Mouse (Mus musculus) frontal cortex, postnatal 10 days (tissue): Measurements from ENCODE around the gene Spred2.

ENCODE experiments used
- DNase-seq, 2 experiments: peaks; one replicate each; pipeline ENCODE4 v3.0.0; 2022; ENCODE audit warnings: low spot score in 2 of 2, mixed read lengths in 1 of 2

The Spred2 gene

GRCm38 (mm10) chr11:19984029-19984428, 59.9 kb downstream of the Spred2 start:
- no peak for DNase-seq

DNA sequence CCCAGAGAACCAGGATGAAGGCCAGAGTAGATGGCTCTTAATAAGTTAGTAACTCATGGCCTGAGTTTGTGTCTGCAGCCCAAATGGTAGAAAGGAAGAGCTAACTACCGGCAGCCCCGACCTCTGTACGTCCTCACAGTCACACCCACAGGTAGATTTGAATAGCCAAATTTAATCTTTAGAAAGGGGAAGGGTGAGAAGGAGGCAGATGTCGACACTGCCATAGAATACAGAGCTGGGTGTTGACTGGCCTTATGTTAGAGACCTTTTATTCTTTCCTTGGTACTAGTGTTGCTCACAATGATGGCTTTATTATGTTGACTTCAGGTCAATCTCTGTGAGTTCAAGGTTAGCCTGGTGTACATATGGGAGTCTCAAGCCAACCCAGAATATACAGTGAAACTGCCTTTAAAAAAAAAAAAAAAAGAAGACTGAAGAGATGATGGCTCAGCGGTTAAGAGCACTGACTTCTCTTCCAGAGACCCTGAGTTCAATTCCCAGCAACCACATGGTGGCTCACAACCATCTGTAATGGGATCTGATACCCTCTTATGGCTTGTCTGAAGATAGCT, 61.2 kb downstream of the Spred2 start:
- DNase-seq: no peak

DNA sequence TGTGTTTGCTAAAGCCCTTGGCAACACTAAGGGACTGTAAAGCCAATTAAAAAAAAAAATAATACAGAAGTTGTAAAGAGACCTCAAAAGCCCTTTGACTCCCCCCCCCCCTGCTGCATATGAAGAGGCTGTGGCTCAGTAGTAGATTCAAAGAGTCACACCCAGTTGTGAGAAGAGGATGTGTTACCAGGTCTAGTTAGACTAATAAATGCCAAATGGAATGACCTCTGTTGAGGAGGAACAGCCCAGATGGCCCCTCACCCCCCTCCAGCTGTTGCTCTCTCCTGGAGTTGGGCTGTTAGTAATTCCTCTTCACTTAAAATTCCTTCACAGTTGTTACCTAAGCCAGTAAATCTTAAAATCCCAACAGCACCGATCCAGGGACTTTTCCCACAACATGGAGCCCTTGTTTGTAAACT, 62.3 kb downstream of the Spred2 start:
- DNase-seq: no peak

DNA sequence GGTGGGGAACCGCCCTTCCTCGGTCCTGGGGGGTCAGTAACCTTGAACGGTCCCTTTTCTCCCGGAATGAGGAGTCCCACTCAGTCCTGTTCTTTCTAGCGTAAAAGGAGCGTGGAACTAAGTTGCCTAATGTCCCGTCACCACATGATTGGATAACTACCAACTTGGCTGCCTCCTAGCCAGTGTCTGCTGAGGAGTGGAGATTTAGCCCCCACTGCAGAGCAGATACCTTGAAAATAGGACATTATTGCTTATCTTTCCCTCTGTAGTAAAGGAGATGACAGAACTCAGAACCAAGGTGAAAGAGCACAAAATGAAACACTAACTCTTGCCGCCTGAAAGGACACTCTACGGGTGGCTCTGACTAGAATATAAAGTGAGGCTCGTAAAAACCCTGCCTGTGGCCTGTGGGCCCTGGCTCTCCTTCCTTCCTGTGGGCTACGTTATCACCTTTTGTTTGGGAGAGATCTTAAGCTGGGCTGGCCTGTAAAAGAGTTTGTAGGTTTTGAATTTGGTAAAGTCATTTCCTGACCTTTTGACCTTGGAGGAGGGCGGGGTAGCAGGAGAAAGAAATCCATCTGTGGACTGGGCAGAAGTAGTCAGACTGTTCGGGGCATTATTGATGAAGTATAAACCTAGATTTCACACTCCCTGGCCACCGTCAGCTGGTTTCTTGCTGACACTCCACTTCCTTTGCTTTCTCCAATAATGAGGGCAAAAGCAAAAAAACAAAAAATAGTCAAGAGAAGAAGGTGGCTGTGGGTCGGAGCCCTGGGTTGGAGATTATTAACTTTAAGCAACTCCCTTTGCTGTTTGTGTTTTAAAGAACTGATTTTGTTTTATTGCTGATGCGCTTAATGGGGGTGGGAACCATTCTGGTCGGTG, 62.9 kb downstream of the Spred2 start:
- DNase-seq: no peak

- no peak for DNase-seq
Observed at GRCm38 (mm10) chr11:19987756-19988091, 63.5 kb downstream of the Spred2 start.

DNA sequence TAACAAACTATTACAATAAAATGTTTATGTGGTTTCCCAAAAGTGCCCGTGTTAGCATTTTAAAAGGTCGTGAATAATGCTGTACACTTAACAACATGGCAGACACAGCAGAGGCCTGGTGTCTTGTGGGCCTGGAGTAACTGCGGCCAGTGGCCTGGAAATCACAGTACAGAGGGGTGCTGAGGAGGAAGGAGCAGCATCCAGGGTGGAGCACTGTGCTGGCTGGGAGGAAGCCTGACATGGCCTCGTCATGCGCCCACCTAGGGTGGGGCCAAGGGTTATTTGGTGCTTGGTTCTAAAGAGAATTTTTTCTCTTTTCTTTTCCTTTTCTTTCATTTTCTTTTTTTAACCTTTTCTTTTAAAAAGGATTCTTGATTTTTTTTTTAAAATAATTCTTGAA, 64.0 kb downstream of the Spred2 start:
- DNase-seq: no peak

- no peak for DNase-seq
Observed at GRCm38 (mm10) chr11:19988631-19989030, 64.5 kb downstream of the Spred2 start.

DNA sequence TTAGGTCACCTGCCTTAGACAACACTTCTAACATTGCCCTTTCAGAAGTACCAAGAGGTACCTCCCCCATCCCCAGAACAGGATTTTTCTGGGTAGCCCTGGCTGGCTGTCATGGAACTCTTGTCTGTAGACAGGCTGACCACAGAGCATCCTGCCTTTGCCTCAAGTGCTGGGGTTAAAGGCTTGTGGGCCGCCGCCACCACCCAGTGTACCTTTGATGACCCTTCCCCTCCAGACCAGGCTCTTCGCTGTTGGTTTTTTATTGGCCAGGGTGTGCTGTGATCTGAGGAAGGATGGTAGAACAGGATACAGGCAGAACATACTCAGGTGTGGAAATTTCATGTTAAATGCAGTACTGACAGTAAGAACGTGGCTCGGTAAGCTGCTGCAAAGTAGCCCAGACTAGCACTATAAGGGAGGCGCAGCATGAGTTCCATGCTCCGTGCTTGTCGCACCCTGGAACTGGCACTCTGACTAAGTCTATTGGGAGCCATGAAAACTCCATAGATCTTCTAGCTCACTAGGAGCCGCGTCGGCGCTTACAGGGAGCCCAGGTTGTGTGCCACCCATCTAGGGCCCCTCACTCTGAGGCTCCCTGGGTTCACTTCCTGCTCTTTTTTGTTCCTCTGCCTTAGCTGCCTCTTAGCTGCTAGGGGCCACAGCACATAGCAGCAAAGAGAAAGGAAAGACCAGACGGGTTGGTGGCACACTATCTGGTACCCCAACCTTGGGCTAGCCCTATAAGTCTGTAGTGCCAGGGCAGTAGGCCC, 65.2 kb downstream of the Spred2 start:
- no peak for DNase-seq

DNA sequence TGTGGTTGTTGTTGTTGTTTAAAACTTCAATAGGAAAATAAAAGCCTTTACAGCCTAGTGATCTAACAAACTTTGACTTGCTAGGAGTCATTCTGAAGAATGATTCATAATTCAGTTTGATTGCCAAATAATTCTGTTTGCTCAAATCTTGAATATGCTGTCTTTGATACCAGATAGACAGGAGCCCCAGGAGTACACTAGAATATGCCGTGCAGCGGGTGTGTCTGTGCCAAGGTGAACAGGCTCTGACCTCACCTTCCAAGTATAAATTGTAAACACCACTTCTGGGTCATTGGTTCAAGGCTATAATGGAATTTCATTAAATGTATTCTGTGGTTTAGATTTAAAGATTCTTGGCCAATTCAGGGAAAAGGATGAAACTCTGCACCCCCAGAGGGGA, 66.6 kb downstream of the Spred2 start:
- no peak for DNase-seq

DNA sequence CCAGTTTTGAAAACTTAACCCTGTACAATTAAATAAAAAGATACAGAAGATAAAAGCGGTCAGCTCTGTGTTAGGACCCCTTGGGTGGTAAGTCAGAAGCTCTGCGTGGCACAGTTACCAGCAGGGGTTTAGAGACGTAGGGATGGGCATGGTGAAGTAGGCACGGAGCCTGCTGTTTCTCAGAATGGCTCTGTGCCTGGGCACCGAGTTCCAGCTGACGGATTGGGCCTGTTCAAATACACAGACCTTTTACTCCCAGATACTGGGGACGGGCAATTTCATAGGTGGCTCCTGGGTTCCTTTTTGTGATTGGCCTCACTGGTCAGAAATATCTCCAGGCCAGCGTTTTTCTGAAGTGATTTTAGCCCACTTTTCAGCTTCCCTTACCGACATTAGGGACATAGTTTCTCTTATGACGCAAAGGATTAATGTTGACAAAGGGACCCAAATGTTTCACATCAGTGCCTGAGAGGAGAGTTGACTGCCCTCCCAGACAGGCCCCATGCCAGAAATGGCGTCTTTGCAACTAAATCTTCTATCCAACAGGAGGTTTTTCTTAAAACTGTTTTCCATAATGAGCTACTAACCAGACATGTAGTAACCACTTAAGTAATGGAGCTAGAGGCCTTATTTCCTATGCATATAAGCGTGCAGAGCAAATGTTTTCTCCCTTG, 67.3 kb downstream of the Spred2 start:
- no peak for DNase-seq

GRCm38 (mm10) chr11:19992341-19993281, 68.4 kb downstream of the Spred2 start:
- DNase-seq: no peak

- no peak for DNase-seq
Observed at GRCm38 (mm10) chr11:19993753-19994152, 69.6 kb downstream of the Spred2 start.

GRCm38 (mm10) chr11:19994262-19994790, 70.2 kb downstream of the Spred2 start:
- DNase-seq: no peak

- DNase-seq: no peak
Observed at GRCm38 (mm10) chr11:19997940-19998339, 73.8 kb downstream of the Spred2 start.

GRCm38 (mm10) chr11:20002883-20003282, 78.7 kb downstream of the Spred2 start:
- DNase-seq: no peak

GRCm38 (mm10) chr11:20007701-20008100, 83.5 kb downstream of the Spred2 start:
- no peak for DNase-seq

- no peak for DNase-seq
Observed at GRCm38 (mm10) chr11:20011210-20011978, 87.2 kb downstream of the Spred2 start.

DNA sequence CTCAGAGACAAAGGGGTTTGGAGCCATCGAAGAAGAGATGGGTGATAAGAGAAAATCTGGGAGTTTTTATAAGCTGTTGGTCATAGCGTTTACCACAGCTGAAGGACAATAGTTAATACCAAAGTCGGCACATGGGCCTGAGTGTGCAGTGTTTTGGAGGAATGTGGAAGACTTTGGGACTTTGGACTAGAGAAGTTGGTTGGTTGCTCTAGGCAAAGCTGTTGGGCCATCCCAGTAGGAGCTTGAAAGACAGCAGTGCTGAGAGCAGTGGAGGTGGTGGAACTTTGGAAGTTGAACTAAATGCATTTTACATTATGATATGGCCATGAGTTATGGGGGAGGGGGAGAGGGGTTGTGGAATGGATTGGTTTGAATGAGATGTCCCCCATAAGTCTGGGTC, 89.2 kb downstream of the Spred2 start:
- DNase-seq: no peak

- DNase-seq: no peak
Observed at GRCm38 (mm10) chr11:20017937-20018336, 93.8 kb downstream of the Spred2 start.

DNA sequence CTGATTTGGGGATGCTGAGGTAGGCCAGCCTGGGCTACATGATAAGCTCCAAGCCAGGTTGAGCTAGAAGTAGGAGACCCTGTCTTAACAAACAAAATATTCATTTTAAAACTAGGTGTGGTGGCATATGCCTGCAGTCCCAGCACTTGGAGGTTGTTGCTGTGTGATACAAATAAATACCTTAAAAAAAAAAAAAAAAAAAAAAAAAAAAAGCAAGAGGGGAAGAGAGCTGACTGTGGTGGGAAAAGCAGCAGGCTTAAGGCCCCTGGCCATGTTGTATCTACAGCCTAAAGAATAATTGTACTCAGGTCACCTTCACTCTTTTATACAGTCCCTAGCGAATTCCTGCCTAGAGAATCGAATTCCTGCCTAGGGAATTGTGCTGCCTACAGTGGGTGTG, 94.7 kb downstream of the Spred2 start:
- no peak for DNase-seq
